Mouse (Mus musculus): Measurements from ENCODE around the gene Relb. TPM values are rescaled to one million over a fixed set of nuclear protein-coding genes. Genes with fewer than 3 reads are reported as not detected.

Gene Relb
- polyA plus RNA-seq, 1 experiment from 2014 or later, result 5.9 TPM

DNA sequence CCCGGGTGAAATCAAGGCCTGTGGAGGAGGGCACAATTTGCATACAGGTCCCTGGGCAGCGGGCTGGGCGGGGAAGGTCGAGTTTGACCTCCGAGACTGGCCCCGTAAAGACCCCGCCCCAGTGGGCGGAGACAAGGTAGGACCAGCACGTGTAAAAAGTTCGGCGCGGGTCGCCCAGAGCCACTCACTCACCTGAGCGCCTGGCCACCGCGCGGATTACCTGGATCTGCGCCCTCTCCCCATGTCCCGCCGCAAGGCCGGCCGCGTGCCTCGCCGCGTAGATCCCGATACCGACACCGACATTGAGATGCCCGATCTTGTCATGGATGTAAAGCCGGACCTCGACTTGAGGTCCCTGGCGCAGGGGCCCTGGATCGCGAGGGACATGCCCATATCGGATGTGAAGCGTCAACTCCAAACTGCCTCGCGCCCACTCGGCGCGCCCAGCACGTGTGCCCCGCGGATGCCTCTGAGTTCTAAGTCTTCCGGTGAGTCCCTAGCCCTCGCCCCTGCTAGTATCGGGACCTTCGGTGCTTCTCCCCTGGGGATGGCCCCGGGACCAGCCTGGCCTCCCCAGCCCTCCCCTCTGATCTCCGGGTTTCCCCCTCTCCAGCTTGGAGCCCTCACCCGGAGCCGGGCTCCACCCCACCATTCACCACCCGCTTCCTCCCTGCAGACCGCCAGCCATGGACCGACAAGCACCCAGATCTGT, 51.9 kb downstream of the Relb start, which contains the start of the genes Zfp296 and Gemin7:
Zfp296 (plus strand) TSS at position 147 of the 712 bp plus-strand sequence.
Gemin7 (minus strand) TSS at position 455 of the 712 bp plus-strand sequence.
- no peak for ATAC-seq (ENCODE audit: low FRiP score)
- Histone ChIP-seq H3K9me3 (replicated peaks) (no peaks in the 10 kb centered on the region), H3K4me1 (peaks cover 20% of the 10 kb centered on the region), H3K27me3 (peaks cover 63% of the 10 kb centered on the region), H3K9ac (peak within 1 kb of the TSS; percentile 23), H3K27ac (no peak within 1 kb of the TSS), H3K36me3 (peaks cover 30% of the 10 kb centered on the region), H3K4me3 (peak within 1 kb of the TSS; percentile 28), H3K4me2 (replicated peaks) (peak within 1 kb of the TSS; percentile 54)
- WGBS, result under 1% methylated on average over 56 of the region's 56 CpGs

DNA sequence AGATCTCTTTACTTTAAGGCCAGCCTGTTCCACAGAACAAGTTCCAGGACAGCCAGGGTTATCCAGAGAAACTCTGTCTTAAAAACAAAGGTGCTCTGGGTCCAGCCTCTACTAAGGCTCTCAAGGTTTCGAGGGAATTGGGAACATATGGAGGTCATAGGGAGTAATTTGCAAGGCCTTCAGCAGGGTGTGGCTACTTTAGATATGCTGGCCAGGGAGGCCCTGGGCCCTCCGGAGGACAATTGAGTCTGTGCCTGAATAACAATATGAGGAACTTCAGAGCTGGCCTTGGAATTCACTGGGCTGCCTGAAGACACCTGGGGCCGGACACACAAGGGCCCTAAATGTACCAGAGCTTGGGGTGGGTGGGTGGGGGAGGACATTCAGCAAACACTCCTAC, 53.7 kb downstream of the Relb start:
- Histone ChIP-seq H3K4me1 (peaks cover 30% of the 10 kb centered on the region), H3K36me3 (peaks cover 15% of the 10 kb centered on the region), H3K27me3 (peaks cover 61% of the 10 kb centered on the region), H3K9me3 (replicated peaks) (no peaks in the 10 kb centered on the region), H3K4me3 (no peak overlapping the region), H3K9ac (no peak overlapping the region), H3K4me2 (replicated peaks) (no peak overlapping the region), H3K27ac (no peak overlapping the region)
- 70% methylated on average over 3 of the region's 3 CpGs for WGBS
- ATAC-seq (ENCODE audit: low FRiP score), result no peak

DNA sequence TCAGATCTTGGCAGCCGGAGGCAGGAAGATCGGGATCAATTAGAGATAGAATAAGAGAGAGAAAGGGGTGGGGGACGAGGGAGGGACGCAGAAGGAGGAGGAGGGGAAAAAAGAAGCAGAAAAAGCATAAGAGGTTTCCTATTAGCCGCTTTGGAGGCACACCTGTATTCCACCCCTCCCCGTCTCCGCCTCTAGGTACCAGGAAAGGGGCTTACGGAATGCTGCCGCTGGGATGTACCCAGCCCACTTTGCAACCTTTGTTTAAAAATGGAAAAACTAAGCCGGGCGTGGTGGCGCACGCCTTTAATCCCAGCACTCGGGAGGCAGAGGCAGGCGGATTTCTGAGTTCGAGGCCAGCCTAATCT, 55.5 kb downstream of the Relb start:
- H3K27ac ChIP-seq, result peak overlapping the region; percentile 78; the same call in 1 of the 2 replicates

DNA sequence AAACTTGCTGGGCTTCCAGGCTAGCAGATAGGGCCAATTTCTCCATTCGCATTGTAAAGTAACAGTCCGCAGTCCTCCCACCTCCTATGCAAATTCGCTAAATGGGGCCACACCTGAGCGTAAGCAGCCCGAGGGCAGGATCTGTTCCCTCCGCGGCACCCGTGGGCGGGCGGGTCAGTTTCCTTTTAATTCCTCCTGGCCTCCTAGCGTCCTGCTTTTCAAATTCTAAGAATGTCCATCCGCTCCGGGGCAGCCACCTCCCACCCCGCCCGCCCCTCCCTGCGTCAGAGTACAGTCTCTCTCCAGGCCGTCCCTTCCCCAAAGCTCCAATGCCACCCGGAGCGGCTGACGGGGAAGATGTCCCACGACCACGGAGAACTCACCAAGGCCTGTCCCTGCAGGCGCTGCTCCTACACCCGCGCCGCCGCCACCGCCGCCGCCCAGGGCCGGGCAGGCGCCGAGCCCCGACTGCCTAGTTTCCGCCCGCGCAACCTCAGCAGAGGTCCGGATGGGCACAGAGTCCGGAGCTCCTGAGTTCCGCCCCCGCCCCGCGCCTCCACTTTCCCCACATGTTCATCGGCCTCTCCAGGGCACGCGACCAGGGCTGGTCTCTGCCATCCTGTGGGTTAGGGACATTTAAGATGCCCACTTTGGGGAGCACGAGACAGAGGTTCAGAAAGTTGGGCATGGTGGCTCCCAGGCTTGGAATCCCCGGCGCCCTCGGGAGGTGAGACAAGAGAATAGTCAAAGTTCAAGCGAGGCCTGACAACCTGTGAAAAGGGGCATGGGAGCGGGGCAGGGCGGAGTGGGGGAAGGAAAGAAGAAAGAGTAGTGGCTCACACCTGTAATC, 56.1 kb downstream of the Relb start:
- H3K9me3 ChIP-seq (replicated peaks), result no peaks in the 10 kb centered on the region
- under 1% methylated on average over 53 of the region's 53 CpGs for WGBS
- peak overlapping the region; percentile 85 for H3K9ac ChIP-seq
- peaks cover 29% of the 10 kb centered on the region for H3K4me1 ChIP-seq
- peak overlapping the region; percentile 78 for H3K4me3 ChIP-seq
- peak; percentile 81 for ATAC-seq (ENCODE audit: low FRiP score)
- peak overlapping the region; percentile 76 for H3K4me2 ChIP-seq (replicated peaks)
- H3K27ac ChIP-seq, result peak overlapping the region; percentile 78
- H3K27me3 ChIP-seq, result peaks cover 37% of the 10 kb centered on the region
- H3K36me3 ChIP-seq, result peaks cover 24% of the 10 kb centered on the region

More for the DNA sequence above, 55.5 kb downstream of the Relb start:
- 22% methylated on average over 16 of the region's 16 CpGs for WGBS
- H3K4me2 ChIP-seq (replicated peaks), result peak overlapping the region; percentile 76
- peaks cover 18% of the 10 kb centered on the region for H3K36me3 ChIP-seq
- H3K9me3 ChIP-seq (replicated peaks), result no peaks in the 10 kb centered on the region
- 0 out of 2 replicates have a peak, but pooled peaks have one; percentile 4 for ATAC-seq (ENCODE audit: low FRiP score)
- peak overlapping the region; percentile 85 for H3K9ac ChIP-seq
- peak overlapping the region; percentile 78 for H3K4me3 ChIP-seq
- H3K4me1 ChIP-seq, result peaks cover 30% of the 10 kb centered on the region
- H3K27me3 ChIP-seq, result peaks cover 43% of the 10 kb centered on the region

DNA sequence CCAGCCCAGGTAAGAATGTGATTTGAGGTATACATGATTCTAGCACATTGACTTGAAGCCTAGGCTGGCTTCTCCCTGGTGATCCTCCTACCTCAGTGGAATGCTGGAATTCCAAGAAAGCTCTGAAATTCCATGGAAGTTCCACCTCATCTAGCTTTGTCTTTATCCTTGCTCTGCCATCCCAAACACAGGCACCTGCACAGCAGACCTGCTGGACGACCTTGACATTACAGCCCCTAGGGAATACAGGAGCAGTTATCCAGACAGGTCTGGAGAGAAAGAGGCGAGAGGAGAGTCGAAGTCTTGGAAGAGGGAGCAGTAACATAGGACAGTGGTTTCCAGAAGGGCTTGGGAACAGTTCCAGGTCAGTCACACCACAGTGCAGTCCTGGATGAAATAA, 59.6 kb downstream of the Relb start:
- peaks cover 37% of the 10 kb centered on the region for H3K36me3 ChIP-seq
- H3K4me1 ChIP-seq, result peaks cover 18% of the 10 kb centered on the region

DNA sequence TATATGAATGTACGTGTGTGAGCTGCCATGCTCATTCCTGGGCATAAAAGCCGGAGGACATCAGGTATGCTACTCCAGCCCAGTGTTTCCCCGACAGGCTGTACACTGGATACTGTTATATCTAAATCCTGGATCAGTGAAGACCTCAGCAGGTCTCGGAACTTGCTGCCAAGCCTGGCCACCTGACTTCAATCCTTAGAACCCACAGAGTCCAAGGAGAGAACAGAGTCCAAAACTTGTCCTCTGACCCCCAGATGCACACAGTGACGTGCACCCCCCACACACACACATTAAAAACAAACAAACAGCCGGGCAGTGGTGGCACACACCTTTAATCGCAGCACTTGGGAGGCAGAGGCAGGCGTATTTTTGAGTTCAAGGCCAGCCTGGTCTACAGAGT, 61.8 kb downstream of the Relb start:
- H3K9ac ChIP-seq, result no peak overlapping the region
- ATAC-seq (ENCODE audit: low FRiP score), result no peak
- H3K27me3 ChIP-seq, result no peaks in the 10 kb centered on the region

More for the DNA sequence above, 59.6 kb downstream of the Relb start:
- 93% methylated on average over 3 of the region's 3 CpGs for WGBS
- Histone ChIP-seq H3K9me3 (replicated peaks) (no peaks in the 10 kb centered on the region), H3K4me2 (replicated peaks) (no peak overlapping the region), H3K27ac (no peak overlapping the region), H3K4me3 (no peak overlapping the region), H3K9ac (0 out of 2 replicates have a peak overlapping the region, but pooled peaks have one; percentile 3), H3K27me3 (peaks cover 2% of the 10 kb centered on the region; the same call in 1 of the 2 replicates)
- no peak for ATAC-seq (ENCODE audit: low FRiP score)

DNA sequence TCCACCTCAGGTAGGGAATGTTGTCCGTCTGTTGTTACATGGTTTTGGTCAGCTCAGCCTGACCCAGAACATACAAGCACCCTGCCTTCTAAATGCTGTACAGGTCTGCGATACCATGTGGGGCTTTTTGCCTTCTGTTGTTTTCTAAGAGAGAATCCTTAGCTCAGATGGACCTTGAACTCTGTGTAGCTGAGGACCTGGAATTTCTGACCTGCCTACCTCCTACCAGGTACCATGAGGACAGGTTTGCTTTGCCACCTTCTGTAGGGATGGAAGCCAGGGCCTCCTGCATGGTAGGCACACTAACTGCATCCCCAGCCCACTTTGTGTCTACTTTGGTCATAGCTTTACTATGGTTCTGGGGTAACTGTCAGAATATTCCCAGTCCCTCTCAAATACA, 63.4 kb downstream of the Relb start:
- Histone ChIP-seq H3K4me2 (replicated peaks) (no peak overlapping the region), H3K36me3 (peaks cover 42% of the 10 kb centered on the region)
- 97% methylated on average over 2 of the region's 2 CpGs for WGBS

More for the DNA sequence above, 61.8 kb downstream of the Relb start:
- no peak overlapping the region for H3K4me3 ChIP-seq
- peaks cover 43% of the 10 kb centered on the region for H3K36me3 ChIP-seq
- H3K4me1 ChIP-seq, result peaks cover 19% of the 10 kb centered on the region
- 94% methylated on average over 8 of the region's 8 CpGs for WGBS
- H3K9me3 ChIP-seq (replicated peaks), result no peaks in the 10 kb centered on the region; the same call in 1 of the 2 replicates
- H3K4me2 ChIP-seq (replicated peaks), result no peak overlapping the region
- H3K27ac ChIP-seq, result no peak overlapping the region

DNA sequence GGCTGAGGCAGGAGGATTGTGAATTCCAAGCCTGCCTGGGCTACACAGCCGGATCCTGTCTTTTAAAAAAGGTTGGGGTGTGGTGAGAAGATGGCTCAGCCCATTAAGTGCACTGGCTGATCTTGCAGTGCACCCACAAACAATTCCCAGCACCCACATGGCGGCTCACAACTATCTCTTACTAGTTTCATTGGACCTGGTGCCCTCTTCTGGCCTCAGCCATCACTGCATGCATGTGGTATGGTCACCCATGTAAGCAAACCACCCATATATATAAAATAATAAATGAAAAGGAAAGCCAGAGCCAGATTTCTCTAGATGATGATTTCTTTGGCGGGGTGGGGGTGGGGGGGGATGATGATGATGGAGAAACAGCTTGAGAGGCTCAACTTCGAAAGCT, 64.8 kb downstream of the Relb start:
- Histone ChIP-seq H3K9ac (no peak overlapping the region), H3K9me3 (replicated peaks) (no peaks in the 10 kb centered on the region; the same call in 1 of the 2 replicates), H3K4me2 (replicated peaks) (no peak overlapping the region), H3K36me3 (peaks cover 31% of the 10 kb centered on the region), H3K4me1 (peaks cover 27% of the 10 kb centered on the region), H3K27ac (no peak overlapping the region), H3K27me3 (no peaks in the 10 kb centered on the region), H3K4me3 (no peak overlapping the region)
- 90% methylated on average over 4 of the region's 4 CpGs for WGBS
- no peak for ATAC-seq (ENCODE audit: low FRiP score)

More for the DNA sequence above, 63.4 kb downstream of the Relb start:
- H3K9ac ChIP-seq, result no peak overlapping the region
- no peak overlapping the region for H3K27ac ChIP-seq
- peaks cover 14% of the 10 kb centered on the region for H3K4me1 ChIP-seq
- ATAC-seq (ENCODE audit: low FRiP score), result no peak
- no peaks in the 10 kb centered on the region for H3K27me3 ChIP-seq
- H3K9me3 ChIP-seq (replicated peaks), result no peaks in the 10 kb centered on the region; the same call in 1 of the 2 replicates
- H3K4me3 ChIP-seq, result no peak overlapping the region

DNA sequence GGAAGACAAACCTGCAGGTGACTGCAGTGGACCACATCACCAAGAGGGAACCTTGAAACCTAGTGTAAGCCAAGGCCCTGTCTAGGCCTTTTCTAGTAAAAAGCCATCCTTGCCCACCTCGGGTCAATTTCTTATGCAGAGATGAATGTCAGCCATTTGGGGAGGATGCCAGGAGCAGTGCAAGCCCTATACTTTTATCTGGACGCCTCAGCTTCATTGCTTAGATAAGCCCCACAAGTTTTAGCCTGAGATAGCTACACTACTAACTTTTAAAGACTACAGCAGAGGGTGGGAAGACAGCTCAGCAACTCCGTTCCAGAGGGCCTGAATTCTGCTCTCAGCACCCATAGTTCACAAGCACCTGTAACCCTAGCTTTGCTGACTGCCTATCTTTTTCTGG, 65.4 kb downstream of the Relb start:
- Histone ChIP-seq H3K36me3 (peaks cover 25% of the 10 kb centered on the region), H3K4me2 (replicated peaks) (peak overlapping the region; percentile 99; the same call in 1 of the 2 replicates), H3K27me3 (no peaks in the 10 kb centered on the region), H3K9ac (no peak overlapping the region), H3K9me3 (replicated peaks) (no peaks in the 10 kb centered on the region; the same call in 1 of the 2 replicates), H3K4me1 (peaks cover 33% of the 10 kb centered on the region), H3K4me3 (no peak overlapping the region), H3K27ac (0 out of 2 replicates have a peak overlapping the region, but pooled peaks have one; percentile 3)
- WGBS, result 88% methylated on average over 3 of the region's 3 CpGs
- ATAC-seq (ENCODE audit: low FRiP score), result no peak

DNA sequence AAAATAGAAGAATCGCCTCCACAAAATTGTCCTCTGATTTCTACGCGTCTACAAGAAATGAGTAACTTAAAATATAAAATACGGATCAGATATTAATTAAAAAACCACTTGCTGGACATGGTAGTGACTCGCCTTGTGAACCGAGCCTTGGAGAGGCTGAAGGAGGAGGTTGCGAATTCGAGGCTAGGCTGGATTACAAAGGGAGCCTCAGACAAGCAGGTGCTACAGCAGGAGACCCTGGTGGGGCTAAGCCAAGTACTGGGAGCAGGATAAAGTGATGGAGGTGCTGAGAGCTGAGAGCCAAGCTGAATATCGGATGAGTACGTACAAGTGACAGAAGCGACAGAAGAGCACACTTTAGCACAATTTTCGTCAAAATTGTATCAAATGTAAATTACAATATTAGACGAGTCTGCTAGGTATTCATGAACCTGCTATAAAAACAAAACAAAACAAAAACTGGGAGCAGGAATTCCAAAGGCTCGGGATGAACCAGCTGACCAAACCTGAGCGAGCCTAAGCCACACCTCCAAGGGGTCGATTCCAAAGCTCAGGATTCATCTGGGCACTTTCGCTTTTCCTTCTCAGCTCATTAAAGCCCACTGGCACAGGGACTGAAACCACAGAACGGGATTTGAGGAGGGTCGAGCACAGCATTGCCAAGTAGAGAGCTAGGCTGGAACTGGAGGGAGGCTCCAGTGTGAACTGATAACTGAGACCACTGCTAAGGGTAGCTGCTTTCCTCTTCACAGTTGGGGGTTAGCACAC, 66.4 kb downstream of the Relb start, which contains the start of gene Ppp1r37:
Ppp1r37 (minus strand) TSS at position 434 of the 768 bp plus-strand sequence.
- H3K27ac ChIP-seq, result peak within 1 kb of the TSS; percentile 95
- H3K27me3 ChIP-seq, result no peaks in the 10 kb centered on the region
- H3K4me2 ChIP-seq (replicated peaks), result peak within 1 kb of the TSS; percentile 99
- H3K9me3 ChIP-seq (replicated peaks), result no peaks in the 10 kb centered on the region; the same call in 1 of the 2 replicates
- WGBS, result 3% methylated on average over 19 of the region's 19 CpGs
- H3K9ac ChIP-seq, result peak within 1 kb of the TSS; percentile 96
- peak; percentile 35; the same call in 1 of the 2 replicates for ATAC-seq (ENCODE audit: low FRiP score)
- peaks cover 43% of the 10 kb centered on the region for H3K4me1 ChIP-seq
- H3K4me3 ChIP-seq, result peak within 1 kb of the TSS; percentile 98
- H3K36me3 ChIP-seq, result peaks cover 19% of the 10 kb centered on the region
